Mouse (Mus musculus) midbrain, embryonic 16.5 days (tissue): ENCODE results near the gene Fmo3. TPM values are rescaled to one million over a fixed set of nuclear protein-coding genes. Genes with fewer than 3 reads are reported as not detected.
A peak's percentile ranks its signal among the peaks of the same experiment; 100 is the strongest.

Experiments
- ATAC-seq: fragments of 200-750 bp; cut with Nextera tagmentation; 2 replicates; pipeline ENCODE4 v1.8.0; 2017; ENCODE audit warnings: moderate TSS enrichment
- H3K27ac ChIP-seq: fragments of 300-500 bp; sonication (generic); 2 replicates; pipeline ENCODE4 v1.5.1; 2014; ENCODE audit warnings: mild to moderate bottlenecking, low read length, mixed read lengths
- H3K27me3 ChIP-seq: fragments of 300-500 bp; sonication (generic); 2 replicates; pipeline ENCODE4 v1.6.1; 2014; ENCODE audit warnings: low read depth, low read length, mixed read lengths; ENCODE audit not compliant: control insufficient read depth, insufficient read depth
- H3K36me3 ChIP-seq: fragments of 300-500 bp; sonication (generic); 2 replicates; pipeline ENCODE4 v1.6.1; 2014; ENCODE audit warnings: mild to moderate bottlenecking, low read length, moderate library complexity, mixed read lengths; ENCODE audit not compliant: control insufficient read depth, insufficient read depth
- H3K4me1 ChIP-seq: fragments of 300-500 bp; sonication (generic); 2 replicates; pipeline ENCODE4 v1.6.1; 2014; ENCODE audit warnings: mild to moderate bottlenecking, low read length, mixed read lengths; ENCODE audit not compliant: control insufficient read depth, insufficient read depth
- H3K4me2 ChIP-seq: fragments of 300-500 bp; sonication (generic); 2 replicates; pipeline ENCODE4 v1.6.1; 2014; ENCODE audit warnings: mild to moderate bottlenecking, low read length, mixed read lengths
- H3K4me3 ChIP-seq: fragments of 300-500 bp; sonication (generic); 2 replicates; pipeline ENCODE4 v1.5.1; 2014; ENCODE audit warnings: low read depth, mild to moderate bottlenecking, low read length, moderate library complexity, mixed read lengths
- H3K9ac ChIP-seq: fragments of 300-500 bp; sonication (generic); 2 replicates; pipeline ENCODE4 v1.6.1; 2014; ENCODE audit warnings: low read depth, low read length, mixed read lengths
- H3K9me3 ChIP-seq: fragments of 300-500 bp; sonication (generic); replicated peaks from 2 replicates; pipeline ENCODE4 v1.6.1; 2014; ENCODE audit warnings: mild to moderate bottlenecking, low read length, mixed read lengths; ENCODE audit not compliant: control insufficient read depth, poor library complexity, severe bottlenecking
- WGBS: fragments of 180-500 bp; shearing (Covaris S2); extraction: QIAGEN DNeasy Blood & Tissue Kit; methylation state at CpG from one replicate; pipeline ENCODE4 v1.1.7; 2014; 5-methylcytosine and 5-hydroxymethylcytosine counted together
- polyA plus RNA-seq: library from polyadenylated mRNA; unstranded; fragments of >200 nt; fragmentation: Nextera tagmentation; extraction: Ambion mirVana; gene quantifications from 2 replicates; pipeline ENCODE4 v1.2.1, GENCODE M21; 2015

Fmo3 gene
- polyA plus RNA-seq, 1 experiment from 2014 or later, result not detected

GRCm38 (mm10) chr1:162957422-162957821 lies 26.9 kb downstream of the Fmo3 start:
- no peak overlapping the region for H3K27ac ChIP-seq
- no peak overlapping the region for H3K4me2 ChIP-seq
- H3K4me3 ChIP-seq, result no peak overlapping the region
- no peaks in the 10 kb centered on the region for H3K9me3 ChIP-seq
- WGBS, result 81% methylated on average over 1 of the region's 1 CpGs
- H3K36me3 ChIP-seq, result no peaks in the 10 kb centered on the region
- no peaks in the 10 kb centered on the region for H3K27me3 ChIP-seq
- H3K4me1 ChIP-seq, result no peaks in the 10 kb centered on the region
- H3K9ac ChIP-seq, result no peak overlapping the region
- no peak for ATAC-seq

- no peak overlapping the region for H3K4me3 ChIP-seq
- H3K27me3 ChIP-seq, result no peaks in the 10 kb centered on the region
- H3K36me3 ChIP-seq, result no peaks in the 10 kb centered on the region
- H3K4me2 ChIP-seq, result no peak overlapping the region
- no peak for ATAC-seq
- H3K9ac ChIP-seq, result no peak overlapping the region
- WGBS, result 50% methylated on average over 2 of the region's 2 CpGs
- H3K4me1 ChIP-seq, result no peaks in the 10 kb centered on the region
- H3K27ac ChIP-seq, result no peak overlapping the region
- H3K9me3 ChIP-seq, result no peaks in the 10 kb centered on the region
Observed at GRCm38 (mm10) chr1:162953079-162953478, 31.2 kb downstream of the Fmo3 start.

GRCm38 (mm10) chr1:162949763-162950162 lies 34.6 kb downstream of the Fmo3 start:
- WGBS, result 89% methylated on average over 1 of the region's 1 CpGs
- Histone ChIP-seq H3K9me3 (no peaks in the 10 kb centered on the region), H3K4me3 (no peak overlapping the region), H3K27me3 (no peaks in the 10 kb centered on the region), H3K27ac (no peak overlapping the region), H3K9ac (no peak overlapping the region), H3K4me1 (no peaks in the 10 kb centered on the region), H3K4me2 (no peak overlapping the region), H3K36me3 (no peaks in the 10 kb centered on the region)
- ATAC-seq, result no peak

GRCm38 (mm10) chr1:162947934-162948333 lies 36.4 kb downstream of the Fmo3 start:
- H3K4me1 ChIP-seq, result no peaks in the 10 kb centered on the region
- H3K27me3 ChIP-seq, result no peaks in the 10 kb centered on the region
- H3K9ac ChIP-seq, result no peak overlapping the region
- H3K36me3 ChIP-seq, result no peaks in the 10 kb centered on the region
- ATAC-seq, result 0 out of 2 replicates have a peak, but pooled peaks have one; percentile 25
- no peaks in the 10 kb centered on the region for H3K9me3 ChIP-seq
- WGBS, result 80% methylated on average over 6 of the region's 6 CpGs
- no peak overlapping the region for H3K4me2 ChIP-seq
- H3K27ac ChIP-seq, result no peak overlapping the region
- no peak overlapping the region for H3K4me3 ChIP-seq

GRCm38 (mm10) chr1:162946837-162947558 lies 37.3 kb downstream of the Fmo3 start:
- H3K4me2 ChIP-seq, result no peak overlapping the region
- no peaks in the 10 kb centered on the region for H3K27me3 ChIP-seq
- H3K9me3 ChIP-seq, result no peaks in the 10 kb centered on the region
- H3K27ac ChIP-seq, result no peak overlapping the region
- H3K36me3 ChIP-seq, result no peaks in the 10 kb centered on the region
- H3K4me3 ChIP-seq, result no peak overlapping the region
- H3K4me1 ChIP-seq, result no peaks in the 10 kb centered on the region
- 0 out of 2 replicates have a peak, but pooled peaks have one; percentile 51 for ATAC-seq
- WGBS, result 72% methylated on average over 4 of the region's 4 CpGs
- no peak overlapping the region for H3K9ac ChIP-seq

GRCm38 (mm10) chr1:162943700-162944099 lies 40.6 kb downstream of the Fmo3 start:
- ATAC-seq, result no peak
- no peak overlapping the region for H3K4me2 ChIP-seq
- H3K9me3 ChIP-seq, result no peaks in the 10 kb centered on the region
- no peak overlapping the region for H3K9ac ChIP-seq
- 83% methylated on average over 6 of the region's 6 CpGs for WGBS
- H3K27me3 ChIP-seq, result no peaks in the 10 kb centered on the region
- H3K4me1 ChIP-seq, result no peaks in the 10 kb centered on the region
- no peak overlapping the region for H3K27ac ChIP-seq
- H3K36me3 ChIP-seq, result no peaks in the 10 kb centered on the region
- H3K4me3 ChIP-seq, result no peak overlapping the region

GRCm38 (mm10) chr1:162938696-162939351 lies 45.5 kb downstream of the Fmo3 start:
- Histone ChIP-seq H3K27ac (no peak overlapping the region), H3K4me1 (no peaks in the 10 kb centered on the region), H3K36me3 (no peaks in the 10 kb centered on the region), H3K9me3 (no peaks in the 10 kb centered on the region), H3K27me3 (no peaks in the 10 kb centered on the region), H3K4me3 (no peak overlapping the region), H3K4me2 (no peak overlapping the region), H3K9ac (no peak overlapping the region)
- ATAC-seq, result no peak
- WGBS, result 84% methylated on average over 4 of the region's 4 CpGs

GRCm38 (mm10) chr1:162937970-162938695 lies 46.2 kb downstream of the Fmo3 start:
- Histone ChIP-seq H3K4me2 (no peak overlapping the region), H3K27ac (no peak overlapping the region), H3K27me3 (no peaks in the 10 kb centered on the region), H3K36me3 (no peaks in the 10 kb centered on the region), H3K4me3 (no peak overlapping the region), H3K9ac (no peak overlapping the region), H3K9me3 (no peaks in the 10 kb centered on the region), H3K4me1 (no peaks in the 10 kb centered on the region)
- 82% methylated on average over 5 of the region's 5 CpGs for WGBS
- no peak for ATAC-seq

- H3K27me3 ChIP-seq, result no peaks in the 10 kb centered on the region
- no peak for ATAC-seq
- no peak within 1 kb of the TSS for H3K4me2 ChIP-seq
- H3K9ac ChIP-seq, result no peak within 1 kb of the TSS
- no peaks in the 10 kb centered on the region for H3K36me3 ChIP-seq
- H3K9me3 ChIP-seq, result no peaks in the 10 kb centered on the region
- no peak within 1 kb of the TSS for H3K4me3 ChIP-seq
- no peak within 1 kb of the TSS for H3K27ac ChIP-seq
- H3K4me1 ChIP-seq, result no peaks in the 10 kb centered on the region
- 87% methylated on average over 6 of the region's 6 CpGs for WGBS
Observed at GRCm38 (mm10) chr1:162937415-162937814, 46.9 kb downstream of the Fmo3 start, which contains the start of gene Fmo6. Gene Fmo6, minus strand, starts transcription at chr1:162937515.
